Mouse (Mus musculus) left cerebral cortex, adult 9 months (tissue): Measurements from ENCODE around the gene D8Ertd738e.
A peak's percentile ranks its signal among the peaks of the same experiment; 100 is the strongest.

Experiments
- DNase-seq, 2 experiments: peaks; one replicate each; pipeline ENCODE4 v3.0.0; 2022; ENCODE audit warnings: low spot score in 2 of 2

Gene D8Ertd738e

GRCm38 (mm10) chr8:84202938-84203917 is 46.3 kb downstream of the D8Ertd738e start:
- peak in 1 of 2 experiments; percentile 79 for DNase-seq

DNA sequence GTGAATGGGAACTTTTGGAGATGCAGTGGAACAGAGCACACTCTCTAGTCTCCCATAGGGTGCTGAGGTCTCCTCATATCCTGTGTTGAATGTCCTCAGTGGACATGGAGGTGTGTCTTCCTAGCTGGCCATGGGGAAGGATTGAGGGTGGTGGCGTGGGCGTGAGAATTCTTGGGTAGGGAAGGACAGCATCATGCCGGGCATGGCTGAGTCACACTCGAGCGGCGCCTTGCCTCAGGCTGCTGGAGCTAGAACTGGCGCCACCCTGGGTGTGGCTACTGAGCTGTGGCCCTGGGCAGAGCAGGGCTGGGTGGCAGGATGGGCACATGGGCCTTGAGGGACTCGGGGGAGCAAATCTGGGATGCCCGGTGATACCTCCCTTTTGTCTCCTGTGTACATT is 47.1 kb downstream of the D8Ertd738e start:
- DNase-seq, result peak in 1 of 2 experiments; percentile 65

- peak in 1 of 2 experiments; percentile 62 for DNase-seq
Measured at GRCm38 (mm10) chr8:84201545-84202245, 47.8 kb downstream of the D8Ertd738e start.

- no peak for DNase-seq
Measured at GRCm38 (mm10) chr8:84200652-84201544, 48.6 kb downstream of the D8Ertd738e start.

- no peak for DNase-seq
Measured at GRCm38 (mm10) chr8:84200126-84200555, 49.4 kb downstream of the D8Ertd738e start.

DNA sequence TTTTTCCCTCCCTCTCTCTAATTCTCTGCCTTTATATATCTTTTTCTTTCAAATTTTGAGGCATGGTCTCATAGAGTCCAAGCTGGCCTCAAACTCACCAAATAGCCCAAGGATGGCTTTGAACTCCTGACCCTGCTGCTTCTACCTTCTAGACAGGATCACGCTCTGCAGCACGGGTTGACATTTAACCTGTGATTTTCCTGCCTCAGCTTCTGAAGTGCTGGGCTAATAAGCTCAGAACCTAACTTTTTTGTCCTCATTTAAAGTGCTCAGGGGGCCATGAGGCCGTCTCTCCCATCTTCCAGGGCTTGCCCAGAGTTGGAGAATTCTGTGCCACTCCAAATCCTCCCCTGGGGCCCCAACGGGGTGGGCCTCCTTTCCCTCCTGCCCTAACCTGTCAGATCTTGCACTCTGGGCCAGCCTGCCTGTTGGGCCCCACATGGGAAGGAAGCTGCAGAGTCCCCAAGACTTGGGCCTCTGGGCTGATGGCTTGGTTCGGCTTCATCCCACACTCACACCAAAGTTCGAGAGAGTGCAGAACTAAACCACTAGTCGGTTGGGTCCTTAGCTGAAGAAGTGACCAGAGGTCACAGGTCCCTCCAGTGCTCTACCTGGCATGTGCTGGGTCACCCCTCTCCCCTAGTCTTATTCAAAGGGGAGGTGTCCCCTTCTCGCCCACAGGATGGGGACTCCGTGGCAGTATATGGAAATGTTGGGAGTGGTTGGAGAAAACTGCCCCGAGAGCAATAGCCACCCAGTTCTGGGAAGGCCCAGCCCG is 50.0 kb downstream of the D8Ertd738e start:
- no peak for DNase-seq

GRCm38 (mm10) chr8:84198871-84199270 is 50.6 kb downstream of the D8Ertd738e start:
- no peak for DNase-seq

DNA sequence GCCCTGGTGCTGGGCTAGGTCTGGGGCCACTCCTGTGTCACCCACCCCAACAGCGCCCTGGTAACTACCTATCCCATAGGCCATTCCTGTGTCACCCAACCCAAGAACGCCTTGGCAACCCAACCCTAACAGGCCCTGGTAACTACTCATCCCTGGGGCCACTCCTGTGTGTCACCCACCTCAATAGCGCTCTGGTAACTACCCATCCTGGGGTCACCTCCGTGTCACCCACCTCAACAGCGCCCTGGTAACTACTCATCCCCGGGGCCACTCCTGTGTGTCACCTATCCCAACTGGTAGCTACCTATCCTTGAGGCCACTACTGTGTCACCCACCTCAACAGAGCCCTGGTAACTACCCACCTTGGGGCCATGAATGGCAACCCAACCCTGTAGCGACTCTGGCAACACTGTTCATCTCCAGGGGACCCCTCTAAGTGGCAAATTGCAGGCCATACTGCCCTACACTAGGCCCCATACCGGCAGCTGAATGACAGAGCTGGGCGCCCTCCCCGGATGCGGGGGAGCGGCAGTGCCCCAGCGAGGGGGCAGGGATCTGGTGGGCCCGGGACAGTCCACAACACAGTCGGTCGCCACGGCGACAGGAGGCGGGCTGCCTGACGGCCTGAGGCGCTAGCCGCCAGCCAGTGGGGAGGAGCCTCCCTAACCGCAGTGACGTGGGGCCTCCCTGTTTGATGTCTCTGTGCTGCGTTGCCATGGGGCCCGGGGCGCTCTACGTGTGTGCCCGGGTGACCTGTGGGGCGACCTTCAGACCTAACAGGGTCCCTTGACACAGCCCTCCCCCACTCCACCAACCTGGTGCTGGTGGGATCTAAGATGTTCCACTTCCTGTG is 51.4 kb downstream of the D8Ertd738e start:
- peak in 1 of 2 experiments; percentile 85 for DNase-seq

DNA sequence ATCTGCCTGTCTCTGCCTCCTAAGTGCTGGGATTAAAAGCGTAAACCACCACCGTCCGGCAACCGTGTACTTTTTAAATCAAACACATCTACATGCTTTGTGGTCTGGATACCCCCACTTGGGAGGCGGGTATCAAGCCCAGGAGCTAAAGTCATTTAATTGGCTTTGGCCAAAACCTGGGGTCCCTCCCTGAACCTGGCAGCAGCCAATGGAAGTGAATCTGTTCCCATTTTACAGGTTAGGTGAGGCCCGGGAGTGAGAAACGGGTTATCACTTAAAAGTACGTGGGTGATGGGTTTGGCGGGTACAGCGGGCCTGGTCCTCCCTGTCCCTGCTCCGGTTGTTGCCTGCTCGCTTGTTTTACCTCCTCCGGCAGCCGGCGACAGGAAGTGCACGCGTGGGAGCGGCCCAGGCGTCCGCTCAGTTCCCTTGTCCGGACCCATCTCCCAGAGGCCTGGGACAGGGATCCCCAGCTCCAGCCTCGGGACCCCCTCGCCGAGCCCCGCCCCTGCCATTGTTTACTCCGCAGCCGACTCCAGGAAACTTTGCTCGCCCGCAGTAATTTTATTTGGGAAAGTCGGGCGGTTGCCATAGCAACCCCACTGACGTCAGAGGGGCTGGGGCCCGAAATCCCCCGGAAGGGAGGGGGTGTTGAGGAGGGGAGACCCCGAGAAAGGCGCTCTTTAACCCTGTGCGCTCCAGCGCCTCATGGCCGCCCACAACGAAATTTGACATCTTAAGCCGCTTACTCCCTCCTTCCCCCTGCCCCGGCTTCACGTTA is 52.2 kb downstream of the D8Ertd738e start:
- DNase-seq, result peak in 1 of 2 experiments; percentile 74
